Mouse (Mus musculus) myocyte (in vitro differentiated cells): ENCODE data around the gene Mbtps1. TPM values are rescaled to one million over a fixed set of nuclear protein-coding genes. Genes with fewer than 3 reads are reported as not detected.

Experiments
- H3K27me3 ChIP-seq: one replicate; pipeline ENCODE4 v1.6.1; 2011; ENCODE audit not compliant: control insufficient read depth, insufficient read depth, insufficient read length
- H3K36me3 ChIP-seq: one replicate; pipeline ENCODE4 v1.6.1; 2011; ENCODE audit not compliant: control insufficient read depth, insufficient read depth
- H3K4me2 ChIP-seq: one replicate; pipeline ENCODE4 v1.6.1; 2011; ENCODE audit warnings: low read depth, control low read depth
- H3K4me3 ChIP-seq: one replicate; pipeline ENCODE4 v1.5.1; 2011; ENCODE audit warnings: mild to moderate bottlenecking, control low read depth, moderate library complexity
- H3K79me2 ChIP-seq: one replicate; pipeline ENCODE4 v1.6.1; 2011; ENCODE audit not compliant: control insufficient read depth, insufficient read depth
- H3ac ChIP-seq: one replicate; pipeline ENCODE4 v1.6.1; 2011; ENCODE audit not compliant: control insufficient read depth, insufficient read length
- CEBPB ChIP-seq: IDR thresholded peaks from 2 replicates; pipeline ENCODE4 v1.6.1; 2011; ENCODE audit warnings: mild to moderate bottlenecking, moderate library complexity; ENCODE audit not compliant: poor library complexity, insufficient read depth, severe bottlenecking
- E2F4 ChIP-seq: IDR thresholded peaks from one replicate; pipeline ENCODE4 v1.6.1; 2011; ENCODE audit warnings: mild to moderate bottlenecking, control low read depth, moderate library complexity; ENCODE audit not compliant: insufficient read depth
- MAX ChIP-seq: IDR thresholded peaks from one replicate; pipeline ENCODE4 v1.6.1; 2011; ENCODE audit warnings: low read depth, mild to moderate bottlenecking, control low read depth
- MYOD1 ChIP-seq, 3 experiments: IDR thresholded peaks; one replicate each; pipeline ENCODE4 v1.6.1; 2011; ENCODE audit warnings: control low read depth in 2 of 3, low read depth in 2 of 3, mild to moderate bottlenecking in 2 of 3, moderate library complexity in 1 of 3; ENCODE audit not compliant: insufficient read length in 2 of 3, control insufficient read depth in 1 of 3
- MYOG ChIP-seq, 3 experiments: IDR thresholded peaks; one replicate each; pipeline ENCODE4 v1.6.1; 2011; ENCODE audit warnings: control low read depth in 2 of 3, low read depth in 2 of 3, mild to moderate bottlenecking in 2 of 3; ENCODE audit not compliant: insufficient read length in 2 of 3, control insufficient read depth in 1 of 3, insufficient read depth in 1 of 3
- POLR2A ChIP-seq: IDR thresholded peaks from one replicate; pipeline ENCODE4 v1.6.1; 2011; ENCODE audit warnings: low read depth, mild to moderate bottlenecking, control low read depth, moderate library complexity; ENCODE audit not compliant: insufficient read length
- POLR2AphosphoS2 ChIP-seq: IDR thresholded peaks from one replicate; pipeline ENCODE4 v1.6.1; 2011; ENCODE audit warnings: low read depth, control low read depth; ENCODE audit not compliant: insufficient read length
- REST ChIP-seq: IDR thresholded peaks from one replicate; pipeline ENCODE4 v1.6.1; 2011; ENCODE audit warnings: mild to moderate bottlenecking, control low read depth, moderate library complexity; ENCODE audit not compliant: insufficient read depth, insufficient read length
- SRF ChIP-seq: IDR thresholded peaks from one replicate; pipeline ENCODE4 v1.6.1; 2011; ENCODE audit warnings: low read depth; ENCODE audit not compliant: control insufficient read depth, insufficient read length
- TCF12 ChIP-seq: IDR thresholded peaks from one replicate; pipeline ENCODE4 v1.6.1; 2011; ENCODE audit warnings: mild to moderate bottlenecking, control low read depth; ENCODE audit not compliant: poor library complexity, insufficient read depth, severe bottlenecking
- TCF3 ChIP-seq: IDR thresholded peaks from one replicate; pipeline ENCODE4 v1.6.1; 2011; ENCODE audit warnings: low read depth, control low read depth; ENCODE audit not compliant: insufficient read length
- USF1 ChIP-seq: IDR thresholded peaks from one replicate; pipeline ENCODE4 v1.6.1; 2011; ENCODE audit warnings: low read depth, mild to moderate bottlenecking, control low read depth, moderate library complexity
- polyA plus RNA-seq: library from polyadenylated mRNA; unstranded; fragments of >200 nt; fragmentation: generic; extraction: Trizol; gene quantifications from one replicate; pipeline ENCODE4 v1.2.1, GENCODE M21; 2012; ENCODE audit warnings: missing spikeins

Gene Mbtps1
- polyA plus RNA-seq, 1 experiment: 70.8 TPM

- Histone ChIP-seq H3K36me3 (no peaks in the 10 kb centered on the region), H3K27me3 (no peaks in the 10 kb centered on the region), H3K79me2 (no peaks in the 10 kb centered on the region), H3K4me2 (no peak overlapping the region), H3ac (no peak overlapping the region), H3K4me3 (no peak overlapping the region)
- no peak for TF ChIP-seq TCF3
- TF ChIP-seq USF1: no peak
- TF ChIP-seq MAX: no peak
- TF ChIP-seq TCF12: no peak
- no peak for TF ChIP-seq E2F4
- TF ChIP-seq MYOD1 (IDR thresholded peaks at IDR 0.05; ENCODE audit: control insufficient read depth in 1 of 3, insufficient read length in 2 of 3, low read depth in 2 of 3): no peak
- no peak for TF ChIP-seq POLR2A
- no peak for TF ChIP-seq SRF
- no peak for TF ChIP-seq CEBPB
- no peak for TF ChIP-seq POLR2AphosphoS2
These were observed 55.3 kb downstream of the Mbtps1 start for GRCm38 (mm10) chr8:119503191-119503767.

GRCm38 (mm10) chr8:119502111-119502510 is 56.4 kb downstream of the Mbtps1 start:
- no peak overlapping the region for H3K4me3 ChIP-seq
- TF ChIP-seq TCF3 (no peak), POLR2AphosphoS2 (no peak), MAX (no peak), SRF (no peak), MYOG (IDR thresholded peaks at IDR 0.05; ENCODE audit: control insufficient read depth in 1 of 3, insufficient read depth in 1 of 3, insufficient read length in 2 of 3, low read depth in 2 of 3) (no peak), USF1 (no peak), CEBPB (no peak), E2F4 (no peak), MYOD1 (IDR thresholded peaks at IDR 0.05; ENCODE audit: control insufficient read depth in 1 of 3, insufficient read length in 2 of 3, low read depth in 2 of 3) (no peak), REST (no peak), POLR2A (no peak)
- H3K36me3 ChIP-seq: no peaks in the 10 kb centered on the region
- H3ac ChIP-seq: no peak overlapping the region
- H3K4me2 ChIP-seq: no peak overlapping the region
- no peaks in the 10 kb centered on the region for H3K27me3 ChIP-seq
- H3K79me2 ChIP-seq: no peaks in the 10 kb centered on the region

GRCm38 (mm10) chr8:119501598-119501997 is 56.9 kb downstream of the Mbtps1 start, which contains the start of gene Slc38a8:
Slc38a8 (minus strand) TSS chr8:119501698.
- Histone ChIP-seq H3K79me2 (no peaks in the 10 kb centered on the region), H3K4me2 (no peak within 1 kb of the TSS), H3ac (no peak within 1 kb of the TSS), H3K27me3 (peaks cover 4% of the 10 kb centered on the region), H3K4me3 (no peak within 1 kb of the TSS), H3K36me3 (no peaks in the 10 kb centered on the region)
- TF ChIP-seq MYOD1 (IDR thresholded peaks at IDR 0.05; ENCODE audit: control insufficient read depth in 1 of 3, insufficient read length in 2 of 3, low read depth in 2 of 3) (no peak), MYOG (IDR thresholded peaks at IDR 0.05; ENCODE audit: control insufficient read depth in 1 of 3, insufficient read depth in 1 of 3, insufficient read length in 2 of 3, low read depth in 2 of 3) (no peak)

- H3K36me3 ChIP-seq: no peaks in the 10 kb centered on the region
- no peaks in the 10 kb centered on the region for H3K79me2 ChIP-seq
- TF ChIP-seq MYOD1 (IDR thresholded peaks at IDR 0.05; ENCODE audit: control insufficient read depth in 1 of 3, insufficient read length in 2 of 3, low read depth in 2 of 3): no peak
- no peak for TF ChIP-seq TCF3
- no peak for TF ChIP-seq CEBPB
- TF ChIP-seq REST: no peak
- TF ChIP-seq SRF: no peak
- no peak for TF ChIP-seq E2F4
- no peak for TF ChIP-seq TCF12
- TF ChIP-seq POLR2A: no peak
- no peak for TF ChIP-seq MYOG (IDR thresholded peaks at IDR 0.05; ENCODE audit: control insufficient read depth in 1 of 3, insufficient read depth in 1 of 3, insufficient read length in 2 of 3, low read depth in 2 of 3)
- no peak for TF ChIP-seq MAX
- TF ChIP-seq POLR2AphosphoS2: no peak
- TF ChIP-seq USF1: no peak
- H3K27me3 ChIP-seq: peaks cover 12% of the 10 kb centered on the region
- H3K4me3 ChIP-seq: no peak overlapping the region
- no peak overlapping the region for H3ac ChIP-seq
- H3K4me2 ChIP-seq: no peak overlapping the region
These were observed 58.7 kb downstream of the Mbtps1 start for GRCm38 (mm10) chr8:119499836-119500235.

- Histone ChIP-seq H3ac (no peak overlapping the region), H3K36me3 (no peaks in the 10 kb centered on the region), H3K4me2 (no peak overlapping the region), H3K4me3 (no peak overlapping the region), H3K27me3 (peaks cover 38% of the 10 kb centered on the region), H3K79me2 (no peaks in the 10 kb centered on the region)
- TF ChIP-seq E2F4 (no peak), REST (no peak), MYOD1 (IDR thresholded peaks at IDR 0.05; ENCODE audit: control insufficient read depth in 1 of 3, insufficient read length in 2 of 3, low read depth in 2 of 3) (no peak), TCF12 (no peak), MAX (no peak), POLR2AphosphoS2 (no peak), MYOG (IDR thresholded peaks at IDR 0.05; ENCODE audit: control insufficient read depth in 1 of 3, insufficient read depth in 1 of 3, insufficient read length in 2 of 3, low read depth in 2 of 3) (no peak), SRF (no peak), TCF3 (no peak), CEBPB (no peak), USF1 (no peak), POLR2A (no peak)
These were observed 61.7 kb downstream of the Mbtps1 start for GRCm38 (mm10) chr8:119496848-119497247.
